Mouse (Mus musculus): Measurements from ENCODE around the gene Phyhipl. TPM values are rescaled to one million over a fixed set of nuclear protein-coding genes. Genes with fewer than 3 reads are reported as not detected.

Phyhipl gene
- total RNA-seq, 2 experiments from 2014 or later, result not detected

DNA sequence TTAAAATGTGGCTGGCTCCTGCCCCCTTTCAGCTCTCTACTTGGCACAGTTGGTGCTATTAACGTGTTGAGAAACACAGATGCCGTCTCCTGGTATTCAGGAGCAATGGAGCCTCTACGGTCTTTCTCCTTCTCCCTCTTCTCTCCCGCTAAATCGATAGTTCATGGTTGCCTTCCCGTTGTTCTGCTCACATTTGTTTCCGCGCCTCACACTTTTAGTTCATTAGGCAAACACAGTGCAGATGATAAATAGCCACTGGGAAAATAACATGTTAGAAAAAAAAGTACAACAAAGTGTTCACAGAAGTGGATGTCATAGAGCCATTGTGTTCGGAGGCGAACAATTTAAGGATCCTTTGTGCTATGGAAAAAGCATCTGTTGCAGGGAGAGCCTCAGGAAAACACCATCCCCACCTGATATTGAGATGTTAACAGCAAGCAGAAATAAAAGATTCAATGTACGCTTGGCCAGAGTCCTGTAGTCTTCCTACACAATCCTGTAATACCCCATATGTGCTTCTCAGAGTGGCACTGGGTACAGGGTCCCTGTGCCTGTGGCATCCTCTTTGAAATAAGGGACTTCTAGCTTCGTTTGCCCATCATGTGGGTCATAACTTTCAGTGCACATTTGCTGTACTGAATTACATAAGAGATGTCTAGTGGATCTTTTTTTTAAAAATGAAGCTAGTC, 18.0 kb downstream of the Phyhipl start:
- ATAC-seq (replicated peaks; ENCODE audit: low FRiP score, poor library complexity, severe bottlenecking), result no peak

- ATAC-seq (replicated peaks; ENCODE audit: low FRiP score, poor library complexity, severe bottlenecking), result no peak
These were observed 20.5 kb downstream of the Phyhipl start for GRCm38 (mm10) chr10:70635261-70635660.

GRCm38 (mm10) chr10:70631142-70631541, 24.6 kb downstream of the Phyhipl start:
- no peak for ATAC-seq (replicated peaks; ENCODE audit: low FRiP score, poor library complexity, severe bottlenecking)

DNA sequence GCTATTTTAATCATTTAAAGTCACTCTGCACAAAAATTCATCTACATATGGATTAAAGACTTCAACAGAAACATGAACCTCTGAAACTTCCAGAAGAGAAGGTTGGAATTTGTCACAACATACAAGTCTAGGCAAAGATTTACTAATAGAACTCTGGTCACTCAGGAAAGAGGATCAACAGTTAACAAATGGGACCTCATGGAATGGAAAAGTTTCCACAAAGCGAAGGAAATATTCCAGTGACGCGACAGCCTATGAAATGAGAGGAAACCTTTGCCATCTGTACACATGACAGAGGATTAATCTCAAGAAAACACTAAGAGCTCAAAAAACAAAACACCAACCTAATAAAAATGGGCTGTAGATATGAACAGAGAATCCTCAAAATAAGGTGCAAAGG, 32.3 kb downstream of the Phyhipl start:
- no peak for ATAC-seq (replicated peaks; ENCODE audit: low FRiP score, poor library complexity, severe bottlenecking)

DNA sequence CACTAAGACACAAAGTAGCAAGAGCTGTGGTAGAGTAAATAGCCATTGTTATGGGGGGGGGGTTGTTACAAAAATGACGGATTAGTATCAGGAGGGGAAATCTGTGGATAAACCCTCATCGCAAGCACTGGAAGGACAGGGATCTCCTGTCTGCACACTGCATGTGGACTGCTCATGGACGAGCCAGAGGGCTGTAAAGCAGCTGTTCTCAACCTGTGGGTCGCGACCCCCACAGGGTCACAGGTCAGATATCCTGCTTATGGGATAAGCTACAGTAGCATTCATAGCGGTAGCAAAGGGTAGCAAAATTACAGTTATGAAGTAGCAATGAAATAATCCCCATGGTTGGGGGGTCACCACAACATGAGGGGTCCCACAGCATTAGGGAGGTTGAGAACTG, 39.4 kb downstream of the Phyhipl start:
- no peak for ATAC-seq (replicated peaks; ENCODE audit: low FRiP score, poor library complexity, severe bottlenecking)

- no peak for ATAC-seq (replicated peaks; ENCODE audit: low FRiP score, poor library complexity, severe bottlenecking)
These were observed 44.1 kb downstream of the Phyhipl start for GRCm38 (mm10) chr10:70611633-70612032.

GRCm38 (mm10) chr10:70599925-70600305, 55.9 kb downstream of the Phyhipl start:
- ATAC-seq (replicated peaks; ENCODE audit: low FRiP score, poor library complexity, severe bottlenecking), result no peak

GRCm38 (mm10) chr10:70599126-70599924, 56.4 kb downstream of the Phyhipl start:
- ATAC-seq (replicated peaks; ENCODE audit: low FRiP score, poor library complexity, severe bottlenecking), result no peak

DNA sequence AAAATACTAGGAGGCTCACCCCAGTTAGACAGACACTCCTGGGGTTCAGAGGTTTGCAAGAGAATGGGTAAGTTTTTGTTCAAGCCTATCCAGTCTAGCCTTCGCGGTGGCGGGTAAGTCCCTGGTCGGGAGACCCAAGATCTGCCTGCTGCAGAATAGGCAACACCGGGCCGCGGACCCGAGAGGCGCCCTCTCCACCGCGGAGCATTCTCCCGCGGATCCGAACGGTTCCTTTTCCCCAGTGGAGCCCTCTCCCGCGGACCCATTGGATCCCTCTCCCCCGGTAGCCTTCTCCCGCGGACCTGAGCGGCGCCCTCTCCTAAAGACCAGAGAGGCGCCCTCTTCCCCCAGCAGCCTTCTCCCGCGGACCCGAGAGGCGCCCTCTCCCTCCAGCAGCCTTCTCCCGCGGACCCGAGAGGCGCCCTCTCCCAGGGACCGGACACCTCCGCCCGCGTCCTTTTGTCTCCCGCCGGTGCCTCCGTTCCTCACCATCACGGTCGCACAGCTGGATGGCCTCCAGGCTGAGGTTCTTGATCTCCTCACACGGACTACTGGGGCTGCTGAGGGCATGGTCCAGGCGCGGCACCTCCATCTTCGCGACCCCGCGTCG, 57.1 kb downstream of the Phyhipl start:
- ATAC-seq (replicated peaks; ENCODE audit: low FRiP score, poor library complexity, severe bottlenecking), result no peak

- ATAC-seq (replicated peaks; ENCODE audit: low FRiP score, poor library complexity, severe bottlenecking), result no peak
These were observed 57.7 kb downstream of the Phyhipl start for GRCm38 (mm10) chr10:70598081-70598515.

DNA sequence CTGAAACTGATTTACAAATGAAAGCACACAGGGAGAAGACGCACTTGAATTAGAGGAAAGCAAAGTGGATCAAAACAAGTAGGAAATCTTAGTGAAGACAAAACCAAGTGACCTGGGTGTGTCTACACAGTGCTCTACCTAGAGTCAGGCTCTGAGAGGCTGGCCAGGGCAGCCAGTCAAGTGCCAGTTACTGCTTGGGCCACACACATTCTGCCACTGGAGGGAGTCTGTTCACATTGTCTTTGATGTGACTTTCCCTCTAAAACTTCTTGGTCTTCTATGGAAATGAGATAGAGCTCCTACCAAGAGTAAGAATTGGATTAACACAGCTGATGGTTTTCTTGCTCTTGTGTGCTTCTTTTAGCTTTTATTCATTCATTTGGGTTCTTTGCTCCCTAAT, 61.8 kb downstream of the Phyhipl start:
- ATAC-seq (replicated peaks; ENCODE audit: low FRiP score, poor library complexity, severe bottlenecking), result no peak

DNA sequence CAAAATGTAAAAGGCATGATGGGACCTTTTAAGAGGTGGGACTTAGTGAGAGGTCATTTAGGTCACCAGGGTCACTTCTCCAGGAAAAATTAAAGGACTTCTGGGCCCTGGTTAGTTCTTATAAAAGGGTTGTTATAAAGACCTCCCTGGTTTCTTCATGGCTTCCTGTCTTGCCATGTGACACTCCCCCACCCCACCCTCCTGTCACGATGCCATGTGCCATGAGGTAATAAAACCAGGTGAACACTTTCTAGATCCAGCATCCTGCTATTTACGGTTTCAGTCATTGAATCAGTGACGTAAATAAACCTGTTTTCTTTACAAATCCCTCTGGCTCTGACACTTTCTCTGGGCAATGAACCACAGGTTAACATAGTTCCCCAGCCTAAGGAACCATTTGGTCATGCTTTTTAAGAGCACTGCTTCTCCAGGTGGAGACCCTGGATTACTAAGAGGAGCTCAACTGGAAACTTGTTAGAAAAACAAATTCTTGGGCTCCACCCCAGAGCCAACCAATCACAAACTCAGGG, 68.8 kb downstream of the Phyhipl start:
- ATAC-seq (replicated peaks; ENCODE audit: low FRiP score, poor library complexity, severe bottlenecking), result no peak

DNA sequence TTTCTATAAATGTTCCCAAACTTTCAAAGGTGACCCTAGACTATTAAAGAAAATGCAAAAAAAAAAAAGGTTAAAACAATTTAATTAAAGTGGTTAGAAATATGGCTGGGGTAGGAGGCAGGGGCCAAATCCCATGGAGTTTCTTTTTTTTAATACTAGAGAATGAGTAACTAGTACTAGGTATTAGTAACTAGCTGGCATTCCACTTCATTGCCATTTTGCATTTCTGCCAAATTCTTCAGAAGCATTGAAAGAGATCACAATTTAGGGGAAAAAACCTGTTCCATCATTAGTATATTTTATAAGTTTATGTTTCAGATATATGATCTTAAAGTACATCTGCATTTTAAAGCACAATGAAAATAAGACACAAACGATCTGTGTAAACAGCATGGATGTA, 71.6 kb downstream of the Phyhipl start:
- ATAC-seq (replicated peaks; ENCODE audit: low FRiP score, poor library complexity, severe bottlenecking), result no peak

DNA sequence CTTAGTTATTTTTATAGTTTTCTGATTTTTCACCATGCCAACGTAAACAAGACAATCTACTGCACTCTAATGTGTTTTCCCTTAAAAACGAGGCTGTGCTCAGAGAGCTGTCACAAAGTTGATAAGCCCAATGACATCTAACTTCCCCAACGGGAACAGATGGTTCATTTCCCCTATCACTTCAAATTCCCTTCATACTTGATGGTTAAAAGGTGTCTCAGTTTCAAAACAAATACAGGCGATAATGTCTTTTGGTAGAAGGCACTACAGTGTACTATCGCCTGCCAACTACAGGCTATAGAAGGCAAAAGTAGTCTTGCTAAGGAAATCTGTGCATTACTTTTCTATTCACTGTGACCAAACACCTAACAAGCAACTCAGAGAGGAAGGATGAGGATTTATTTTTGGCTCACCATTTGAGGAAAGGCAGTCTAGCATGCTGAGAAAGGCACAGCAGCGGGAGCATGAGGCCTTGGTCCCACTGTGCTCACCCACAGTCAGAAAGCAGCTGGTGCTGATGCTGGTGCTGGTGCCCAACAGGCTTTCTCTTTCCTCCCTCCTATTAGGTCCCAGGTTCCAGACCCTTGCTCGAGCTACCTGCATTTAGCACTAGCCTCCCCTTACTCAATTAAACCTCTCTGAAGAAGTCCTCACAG, 74.1 kb downstream of the Phyhipl start:
- ATAC-seq (replicated peaks; ENCODE audit: low FRiP score, poor library complexity, severe bottlenecking), result no peak

- no peak for ATAC-seq (replicated peaks; ENCODE audit: low FRiP score, poor library complexity, severe bottlenecking)
These were observed 92.1 kb downstream of the Phyhipl start for GRCm38 (mm10) chr10:70563636-70564035.

- ATAC-seq (replicated peaks; ENCODE audit: low FRiP score, poor library complexity, severe bottlenecking), result no peak
These were observed 103.2 kb downstream of the Phyhipl start for GRCm38 (mm10) chr10:70552531-70552930.

GRCm38 (mm10) chr10:70542857-70543256, 112.9 kb downstream of the Phyhipl start:
- no peak for ATAC-seq (replicated peaks; ENCODE audit: low FRiP score, poor library complexity, severe bottlenecking)

- no peak for ATAC-seq (replicated peaks; ENCODE audit: low FRiP score, poor library complexity, severe bottlenecking)
These were observed 115.1 kb downstream of the Phyhipl start for GRCm38 (mm10) chr10:70540456-70541195.

GRCm38 (mm10) chr10:70539251-70539650, 116.5 kb downstream of the Phyhipl start:
- no peak for ATAC-seq (replicated peaks; ENCODE audit: low FRiP score, poor library complexity, severe bottlenecking)

GRCm38 (mm10) chr10:70537694-70538093, 118.1 kb downstream of the Phyhipl start:
- ATAC-seq (replicated peaks; ENCODE audit: low FRiP score, poor library complexity, severe bottlenecking), result no peak
